Mouse (Mus musculus): ENCODE measurements around the gene Alkbh4. TPM values are rescaled to one million over a fixed set of nuclear protein-coding genes. Genes with fewer than 3 reads are reported as not detected.
A peak's percentile ranks its signal among the peaks of the same experiment; 100 is the strongest.

Alkbh4 gene
- polyA plus RNA-seq (2015; fragmentation: Nextera tagmentation; extraction: Ambion mirVana), result 21.1 and 22.4 TPM in 2 replicates

DNA sequence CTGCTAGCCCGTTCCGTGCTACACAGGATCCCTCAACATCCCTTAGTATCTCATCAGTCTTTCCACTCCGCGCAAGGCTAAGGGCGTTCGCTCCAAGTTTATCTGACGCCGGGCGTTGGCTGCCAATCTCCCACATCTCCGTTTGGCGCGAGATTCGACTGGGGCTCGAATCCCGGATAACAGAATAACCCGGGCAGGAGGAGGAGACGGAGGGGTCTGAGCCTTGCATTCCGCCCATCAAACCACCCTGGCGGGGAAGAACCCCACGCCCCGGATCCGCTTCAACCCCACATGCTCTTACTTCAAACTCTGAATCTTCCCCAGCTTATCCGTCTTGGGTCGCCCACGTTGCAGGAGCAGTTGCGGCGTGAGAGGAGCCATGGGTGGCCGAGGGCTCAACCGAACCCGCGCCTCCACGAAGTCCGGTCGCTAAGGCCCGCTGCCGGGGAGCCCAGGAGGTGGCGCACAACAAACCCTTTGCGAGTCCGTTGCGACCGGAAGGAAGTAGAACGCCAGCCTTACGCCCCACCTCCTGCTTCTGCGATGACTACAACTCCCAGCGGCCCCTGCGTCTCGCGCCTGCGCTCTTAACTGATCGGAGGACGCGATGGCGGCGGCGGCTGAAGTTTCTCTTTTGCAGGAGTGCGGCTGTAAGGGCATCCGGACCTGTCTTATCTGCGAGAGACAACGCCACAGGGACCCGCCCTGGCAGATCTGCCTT is at the start of gene Alkbh4, which contains the start of gene Lrwd1:
TSS of gene Alkbh4 (plus strand) at position 576 of the 721 bp plus-strand sequence.
TSS of gene Lrwd1 (minus strand) at position 504 of the 721 bp plus-strand sequence.
- Histone ChIP-seq H3K4me3 (peak within 1 kb of the TSS; percentile 77), H3K4me1 (replicated peaks) (peaks cover 33% of the 10 kb centered on the region), H3K9me3 (no peaks in the 10 kb centered on the region), H3K9ac (peak within 1 kb of the TSS; percentile 78), H3K27ac (replicated peaks) (peak within 1 kb of the TSS; percentile 33), H3K4me2 (peak within 1 kb of the TSS; percentile 70), H3K36me3 (peaks cover 53% of the 10 kb centered on the region), H3K27me3 (no peaks in the 10 kb centered on the region)
- ATAC-seq (ENCODE audit: low read depth), result peak; percentile 94
- WGBS, result under 1% methylated on average over 60 of the region's 60 CpGs

DNA sequence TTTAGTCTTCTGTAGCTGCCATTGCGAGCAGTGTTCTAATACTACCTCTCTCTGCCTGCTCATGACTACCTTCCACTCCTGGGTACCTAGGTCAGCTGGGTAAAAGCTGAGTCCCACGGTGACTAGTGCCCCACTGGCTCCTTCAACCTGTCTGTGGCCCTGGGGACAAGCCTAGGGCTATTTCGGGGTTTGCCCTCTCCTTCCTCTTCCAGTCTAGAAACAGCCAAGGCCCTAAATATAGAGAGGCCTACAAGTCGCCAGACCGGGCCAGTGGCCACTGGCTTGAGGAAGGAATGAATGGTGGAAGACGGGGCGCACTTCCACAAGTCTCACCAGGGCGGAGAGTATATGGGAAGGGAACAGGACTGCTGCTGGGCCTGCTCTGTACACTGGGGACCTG is 49.7 kb upstream of the Alkbh4 start:
- 88% methylated on average over 8 of the region's 8 CpGs for WGBS
- H3K9ac ChIP-seq, result no peak overlapping the region
- H3K27me3 ChIP-seq, result peaks cover 10% of the 10 kb centered on the region; the same call in 1 of the 2 replicates
- H3K9me3 ChIP-seq, result no peaks in the 10 kb centered on the region
- H3K36me3 ChIP-seq, result no peaks in the 10 kb centered on the region
- peaks cover 30% of the 10 kb centered on the region for H3K4me1 ChIP-seq (replicated peaks)
- H3K4me2 ChIP-seq, result no peak overlapping the region
- no peak overlapping the region for H3K4me3 ChIP-seq
- ATAC-seq (ENCODE audit: low read depth), result no peak
- no peak overlapping the region for H3K27ac ChIP-seq (replicated peaks)

DNA sequence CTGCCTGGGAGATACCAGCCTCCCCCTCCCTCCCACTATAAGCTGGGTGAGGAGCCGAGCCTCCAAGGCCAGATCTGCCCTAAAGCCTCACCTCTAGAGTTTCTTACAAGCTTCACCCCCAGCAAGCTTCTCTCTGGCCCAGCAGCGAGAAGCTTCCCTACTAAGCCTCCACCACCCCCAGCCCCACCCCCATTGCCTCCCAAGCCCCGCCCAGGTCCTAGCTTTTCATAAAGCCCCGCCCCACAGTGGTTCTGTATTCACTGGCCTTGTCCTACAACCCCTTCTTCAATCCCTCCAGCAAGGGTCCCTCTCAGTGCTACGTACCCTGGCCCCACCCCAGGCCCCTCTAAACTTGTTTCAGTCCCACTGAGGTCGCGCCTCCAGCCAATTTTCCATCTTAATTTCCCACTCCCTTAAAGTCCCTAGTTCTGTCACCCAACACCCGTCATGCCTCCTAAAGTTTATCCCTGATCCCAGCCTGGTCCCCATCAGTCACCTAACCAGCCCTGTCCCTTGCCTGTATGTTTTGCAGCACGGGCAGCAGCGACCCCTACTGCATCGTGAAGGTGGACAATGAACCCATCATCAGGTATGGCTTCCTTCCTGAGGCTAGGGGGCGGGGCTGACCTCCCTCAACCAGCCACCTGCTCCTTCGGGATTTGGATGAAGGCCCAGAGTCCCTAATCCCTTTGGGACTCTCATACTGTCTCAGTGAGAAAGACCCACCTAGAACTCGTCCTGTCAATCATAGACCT is 46.9 kb upstream of the Alkbh4 start:
- H3K9ac ChIP-seq, result no peak overlapping the region
- WGBS, result 18% methylated on average over 14 of the region's 14 CpGs
- H3K9me3 ChIP-seq, result no peaks in the 10 kb centered on the region
- H3K4me2 ChIP-seq, result no peak overlapping the region
- no peak overlapping the region for H3K4me3 ChIP-seq
- H3K27me3 ChIP-seq, result peaks cover 12% of the 10 kb centered on the region; the same call in 1 of the 2 replicates
- ATAC-seq (ENCODE audit: low read depth), result no peak
- no peaks in the 10 kb centered on the region for H3K36me3 ChIP-seq
- no peak overlapping the region for H3K27ac ChIP-seq (replicated peaks)
- H3K4me1 ChIP-seq (replicated peaks), result peaks cover 23% of the 10 kb centered on the region

DNA sequence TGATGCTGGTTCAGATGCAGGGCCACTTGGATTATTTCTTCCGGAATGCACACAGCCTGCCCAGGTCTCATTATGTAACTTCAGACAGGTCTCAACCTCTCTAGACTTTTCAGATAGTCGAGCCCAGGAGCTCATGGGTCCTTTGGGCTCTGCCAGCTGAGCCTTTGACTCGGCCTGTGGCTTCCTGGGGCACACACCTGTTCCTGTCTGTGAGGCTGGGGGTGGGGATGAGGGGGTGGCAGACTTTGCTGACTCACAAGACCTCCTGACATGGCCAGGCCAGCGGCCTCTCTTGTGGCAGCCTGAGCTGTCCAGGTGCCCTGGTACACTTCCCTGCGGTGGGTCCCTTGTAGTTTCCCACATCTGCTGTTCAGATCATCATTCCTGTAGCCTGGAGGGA is 44.0 kb upstream of the Alkbh4 start:
- WGBS, result 70% methylated on average over 5 of the region's 5 CpGs
- ATAC-seq (ENCODE audit: low read depth), result no peak
- H3K4me3 ChIP-seq, result no peak overlapping the region
- no peak overlapping the region for H3K27ac ChIP-seq (replicated peaks)
- H3K36me3 ChIP-seq, result no peaks in the 10 kb centered on the region
- no peaks in the 10 kb centered on the region for H3K4me1 ChIP-seq (replicated peaks)
- H3K9ac ChIP-seq, result no peak overlapping the region
- no peaks in the 10 kb centered on the region for H3K9me3 ChIP-seq
- H3K4me2 ChIP-seq, result no peak overlapping the region
- 0 out of 2 replicates have a peak, but pooled peaks cover 5% of the 10 kb centered on the region for H3K27me3 ChIP-seq

DNA sequence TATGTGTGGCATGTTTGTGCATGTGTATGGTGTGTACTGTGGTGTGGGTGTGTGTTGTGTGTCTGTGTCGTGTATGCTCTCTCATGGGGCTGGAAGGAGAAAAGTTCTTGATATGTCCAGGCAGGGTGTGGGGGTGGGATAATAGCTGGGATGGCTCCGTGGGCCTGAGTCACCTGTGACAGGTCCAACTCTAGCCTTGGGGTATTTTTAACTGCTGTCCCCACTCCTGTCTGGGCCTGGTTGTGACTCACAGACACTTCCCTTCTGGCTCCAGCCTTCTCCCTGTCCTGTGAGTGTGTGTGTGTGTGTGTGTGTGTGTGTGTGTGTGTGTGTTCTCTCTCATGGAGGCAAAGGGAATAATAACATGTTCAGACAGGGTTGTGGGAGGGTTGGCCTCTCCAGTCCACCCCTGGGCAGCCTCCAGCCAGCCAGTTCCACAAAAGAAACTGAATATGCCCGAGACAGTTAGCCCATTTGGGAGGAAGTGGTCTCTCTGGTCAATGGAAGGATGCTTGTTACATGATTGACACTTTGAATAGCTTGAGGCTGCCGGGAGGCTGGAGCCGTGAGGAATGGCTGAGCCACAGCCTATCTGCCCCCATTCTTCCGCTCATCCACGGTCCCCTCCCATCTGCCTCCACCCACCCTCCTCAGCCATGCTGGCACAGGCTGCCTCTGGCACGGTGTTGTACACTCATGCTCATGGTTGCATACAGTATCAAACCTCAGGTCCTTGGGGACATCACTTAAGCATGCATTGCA is 41.5 kb upstream of the Alkbh4 start:
- Histone ChIP-seq H3K4me1 (replicated peaks) (no peaks in the 10 kb centered on the region), H3K27ac (replicated peaks) (no peak overlapping the region), H3K9ac (no peak overlapping the region), H3K4me3 (no peak overlapping the region), H3K4me2 (no peak overlapping the region), H3K9me3 (no peaks in the 10 kb centered on the region), H3K36me3 (no peaks in the 10 kb centered on the region), H3K27me3 (peaks cover 8% of the 10 kb centered on the region; the same call in 1 of the 2 replicates)
- 59% methylated on average over 8 of the region's 8 CpGs for WGBS
- no peak for ATAC-seq (ENCODE audit: low read depth)

- Histone ChIP-seq H3K4me3 (no peak overlapping the region), H3K27ac (replicated peaks) (no peak overlapping the region), H3K4me1 (replicated peaks) (no peaks in the 10 kb centered on the region), H3K4me2 (no peak overlapping the region), H3K36me3 (no peaks in the 10 kb centered on the region), H3K9ac (no peak overlapping the region), H3K27me3 (peaks cover 8% of the 10 kb centered on the region; the same call in 1 of the 2 replicates), H3K9me3 (no peaks in the 10 kb centered on the region)
- 78% methylated on average over 7 of the region's 7 CpGs for WGBS
- ATAC-seq (ENCODE audit: low read depth), result no peak
Measured at GRCm38 (mm10) chr5:136095089-136095488, 40.9 kb upstream of the Alkbh4 start.

DNA sequence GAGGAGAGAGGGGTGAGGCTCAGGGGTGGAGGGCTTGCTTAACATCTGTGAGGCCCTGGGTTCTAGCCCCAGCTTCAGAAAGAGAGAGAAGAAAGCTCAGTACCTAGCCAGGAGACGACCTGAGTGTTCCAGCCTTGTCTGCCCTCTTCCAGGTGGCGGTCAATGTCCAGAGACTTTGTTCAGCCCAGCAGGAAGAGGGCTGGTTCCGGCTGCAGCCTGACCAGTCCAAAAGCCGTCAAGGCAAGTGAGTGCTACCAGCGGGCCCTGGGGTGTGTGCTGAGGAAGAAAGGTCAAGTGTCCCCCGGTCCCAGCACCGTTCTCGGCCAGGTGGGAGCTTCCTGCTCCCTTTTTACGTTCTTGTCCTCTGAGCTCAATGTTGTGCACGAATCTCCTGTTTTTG is 37.4 kb upstream of the Alkbh4 start:
- peaks cover 9% of the 10 kb centered on the region for H3K4me1 ChIP-seq (replicated peaks)
- H3K4me3 ChIP-seq, result no peak overlapping the region
- H3K9ac ChIP-seq, result no peak overlapping the region
- WGBS, result 83% methylated on average over 10 of the region's 10 CpGs
- H3K9me3 ChIP-seq, result no peaks in the 10 kb centered on the region
- H3K27ac ChIP-seq (replicated peaks), result no peak overlapping the region
- no peak overlapping the region for H3K4me2 ChIP-seq
- H3K36me3 ChIP-seq, result no peaks in the 10 kb centered on the region
- peaks cover 20% of the 10 kb centered on the region for H3K27me3 ChIP-seq
- ATAC-seq (ENCODE audit: low read depth), result no peak

- H3K9ac ChIP-seq, result peak overlapping the region; percentile 64
- 0 out of 2 replicates have a peak overlapping the region, but pooled peaks have one; percentile 19 for H3K27ac ChIP-seq (replicated peaks)
Measured at GRCm38 (mm10) chr5:136102099-136102820, 33.7 kb upstream of the Alkbh4 start.

GRCm38 (mm10) chr5:136104511-136104910 is 31.4 kb upstream of the Alkbh4 start:
- Histone ChIP-seq H3K4me2 (no peak overlapping the region), H3K27me3 (peaks cover 20% of the 10 kb centered on the region), H3K27ac (replicated peaks) (no peak overlapping the region), H3K36me3 (peaks cover 3% of the 10 kb centered on the region; the same call in 1 of the 2 replicates), H3K4me1 (replicated peaks) (peaks cover 9% of the 10 kb centered on the region), H3K9me3 (no peaks in the 10 kb centered on the region), H3K4me3 (no peak overlapping the region), H3K9ac (no peak overlapping the region)
- 77% methylated on average over 5 of the region's 5 CpGs for WGBS
- ATAC-seq (ENCODE audit: low read depth), result no peak

More at GRCm38 (mm10) chr5:136102099-136102820, 33.7 kb upstream of the Alkbh4 start:
- H3K27me3 ChIP-seq, result peaks cover 23% of the 10 kb centered on the region
- H3K4me2 ChIP-seq, result peak overlapping the region; percentile 68
- peaks cover 9% of the 10 kb centered on the region for H3K4me1 ChIP-seq (replicated peaks)
- WGBS, result 5% methylated on average over 41 of the region's 41 CpGs
- H3K9me3 ChIP-seq, result no peaks in the 10 kb centered on the region
- ATAC-seq (ENCODE audit: low read depth), result peak; percentile 84
- peak overlapping the region; percentile 41 for H3K4me3 ChIP-seq
- H3K36me3 ChIP-seq, result peaks cover 3% of the 10 kb centered on the region; the same call in 1 of the 2 replicates

- peaks cover 3% of the 10 kb centered on the region; the same call in 1 of the 2 replicates for H3K36me3 ChIP-seq
- H3K4me2 ChIP-seq, result no peak overlapping the region
- ATAC-seq (ENCODE audit: low read depth), result no peak
- H3K4me3 ChIP-seq, result no peak overlapping the region
- peaks cover 4% of the 10 kb centered on the region; the same call in 1 of the 2 replicates for H3K27me3 ChIP-seq
- H3K27ac ChIP-seq (replicated peaks), result no peak overlapping the region
- 50% methylated on average over 2 of the region's 2 CpGs for WGBS
- no peak overlapping the region for H3K9ac ChIP-seq
- no peaks in the 10 kb centered on the region for H3K9me3 ChIP-seq
- H3K4me1 ChIP-seq (replicated peaks), result no peaks in the 10 kb centered on the region
Measured at GRCm38 (mm10) chr5:136108486-136108885, 27.5 kb upstream of the Alkbh4 start.

DNA sequence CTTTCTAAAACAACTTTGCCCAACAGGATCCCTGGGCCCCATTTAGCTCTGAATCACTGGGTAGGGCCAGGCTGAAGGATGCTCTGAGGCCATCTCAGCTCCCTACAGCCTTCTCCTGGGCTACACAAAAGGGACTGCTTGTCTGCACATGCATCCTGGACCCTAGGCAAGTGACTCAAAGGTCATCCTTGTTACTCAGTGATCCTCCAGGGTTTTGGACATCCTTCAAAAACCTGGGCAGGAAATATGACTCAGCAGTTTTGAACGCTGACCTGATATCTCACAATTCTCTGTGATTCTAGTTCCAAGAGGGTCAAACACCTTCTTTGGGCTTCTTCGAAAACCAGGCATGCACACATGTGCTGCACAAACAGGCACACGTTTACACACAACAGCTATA is 26.9 kb upstream of the Alkbh4 start:
- Histone ChIP-seq H3K36me3 (peaks cover 2% of the 10 kb centered on the region; the same call in 1 of the 2 replicates), H3K4me2 (no peak overlapping the region), H3K27me3 (no peaks in the 10 kb centered on the region; the same call in 1 of the 2 replicates), H3K4me3 (no peak overlapping the region), H3K9me3 (no peaks in the 10 kb centered on the region), H3K9ac (0 out of 2 replicates have a peak overlapping the region, but pooled peaks have one; percentile 12), H3K27ac (replicated peaks) (no peak overlapping the region), H3K4me1 (replicated peaks) (no peaks in the 10 kb centered on the region)
- no peak for ATAC-seq (ENCODE audit: low read depth)
- WGBS, result 84% methylated on average over 3 of the region's 3 CpGs
